Mouse (Mus musculus): Measurements from ENCODE around the gene Hif3a. TPM values are rescaled to one million over a fixed set of nuclear protein-coding genes. Genes with fewer than 3 reads are reported as not detected.

The Hif3a gene
- polyA plus RNA-seq, 1 experiment: 8.9 TPM

- no peaks in the 10 kb centered on the region for H3K36me3 ChIP-seq (ENCODE audit: control insufficient read depth, insufficient read depth, low read length)
- no peak overlapping the region for H3K4me3 ChIP-seq (ENCODE audit: control insufficient read depth, insufficient read depth, low read length)
- peaks cover 33% of the 10 kb centered on the region for H3K4me1 ChIP-seq (replicated peaks; ENCODE audit: control insufficient read depth, insufficient read depth, low read length)
- H3K27me3 ChIP-seq (ENCODE audit: control insufficient read depth, insufficient read depth, low read length): no peaks in the 10 kb centered on the region
- TF ChIP-seq CTCF (IDR thresholded peaks at IDR 0.05; ENCODE audit: borderline replicate concordance, control insufficient read depth, extremely low read depth, insufficient read depth, low read length, poor library complexity) (no peak), POLR2A (IDR thresholded peaks at IDR 0.05; ENCODE audit: control insufficient read depth, extremely low read depth, insufficient read depth, low read length, poor library complexity) (no peak)
- H3K27ac ChIP-seq (ENCODE audit: control insufficient read depth, insufficient read depth, low read length): no peak overlapping the region
- WGBS: 19% methylated on average over 11 of the region's 11 CpGs
- DNase-seq: no peak
Measured at GRCm38 (mm10) chr7:17062845-17063244, 618 bp upstream of the Hif3a start.

DNA sequence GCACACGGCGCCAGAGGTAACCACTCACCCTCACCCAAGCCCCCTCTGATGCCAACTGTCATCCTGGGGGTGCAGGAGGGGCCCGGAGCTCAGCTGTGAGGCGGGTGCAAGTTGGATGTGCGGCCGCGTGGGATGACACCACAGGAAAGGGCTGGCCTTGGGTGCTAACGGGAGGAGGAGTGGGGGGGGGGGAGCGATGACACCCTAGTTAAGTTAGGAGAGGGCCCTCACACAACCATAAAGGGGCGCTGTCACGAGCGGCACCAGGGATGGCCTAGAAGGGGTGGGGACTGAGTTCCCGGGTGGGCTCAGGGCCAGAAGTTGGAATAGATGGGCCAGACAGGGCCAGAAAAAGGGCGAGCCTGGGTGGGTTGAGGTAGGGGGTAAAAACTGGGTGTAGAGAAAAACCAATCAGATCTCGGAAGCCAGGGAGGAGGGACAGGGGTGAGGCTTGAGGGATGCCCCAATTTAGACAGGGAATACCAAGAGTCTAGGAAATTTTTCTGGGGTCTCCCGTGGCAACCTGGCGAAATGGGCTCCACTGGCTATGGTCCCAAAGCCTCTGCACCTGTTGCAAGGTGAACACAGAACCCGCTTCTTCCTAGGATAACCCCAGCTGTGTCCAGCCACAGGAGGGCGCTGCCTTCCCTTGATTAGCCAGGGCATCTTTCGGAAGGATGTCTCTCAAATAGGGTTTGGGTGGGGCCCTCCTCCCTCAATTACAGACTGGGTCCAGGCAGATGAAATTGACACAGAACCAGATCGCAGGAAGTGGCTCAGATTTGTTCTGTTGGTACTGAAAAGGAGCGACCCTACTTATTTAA, 1.2 kb downstream of the Hif3a start:
- TF ChIP-seq CTCF (IDR thresholded peaks at IDR 0.05; ENCODE audit: borderline replicate concordance, control insufficient read depth, extremely low read depth, insufficient read depth, low read length, poor library complexity) (peak; percentile 29; the same call in 1 of the 2 replicates), POLR2A (IDR thresholded peaks at IDR 0.05; ENCODE audit: control insufficient read depth, extremely low read depth, insufficient read depth, low read length, poor library complexity) (no peak)
- no peaks in the 10 kb centered on the region for H3K27me3 ChIP-seq (ENCODE audit: control insufficient read depth, insufficient read depth, low read length)
- peaks cover 44% of the 10 kb centered on the region for H3K4me1 ChIP-seq (replicated peaks; ENCODE audit: control insufficient read depth, insufficient read depth, low read length)
- H3K4me3 ChIP-seq (ENCODE audit: control insufficient read depth, insufficient read depth, low read length): no peak overlapping the region
- H3K36me3 ChIP-seq (ENCODE audit: control insufficient read depth, insufficient read depth, low read length): no peaks in the 10 kb centered on the region
- no peak overlapping the region for H3K27ac ChIP-seq (ENCODE audit: control insufficient read depth, insufficient read depth, low read length)
- WGBS: 49% methylated on average over 22 of the region's 22 CpGs
- DNase-seq: no peak

DNA sequence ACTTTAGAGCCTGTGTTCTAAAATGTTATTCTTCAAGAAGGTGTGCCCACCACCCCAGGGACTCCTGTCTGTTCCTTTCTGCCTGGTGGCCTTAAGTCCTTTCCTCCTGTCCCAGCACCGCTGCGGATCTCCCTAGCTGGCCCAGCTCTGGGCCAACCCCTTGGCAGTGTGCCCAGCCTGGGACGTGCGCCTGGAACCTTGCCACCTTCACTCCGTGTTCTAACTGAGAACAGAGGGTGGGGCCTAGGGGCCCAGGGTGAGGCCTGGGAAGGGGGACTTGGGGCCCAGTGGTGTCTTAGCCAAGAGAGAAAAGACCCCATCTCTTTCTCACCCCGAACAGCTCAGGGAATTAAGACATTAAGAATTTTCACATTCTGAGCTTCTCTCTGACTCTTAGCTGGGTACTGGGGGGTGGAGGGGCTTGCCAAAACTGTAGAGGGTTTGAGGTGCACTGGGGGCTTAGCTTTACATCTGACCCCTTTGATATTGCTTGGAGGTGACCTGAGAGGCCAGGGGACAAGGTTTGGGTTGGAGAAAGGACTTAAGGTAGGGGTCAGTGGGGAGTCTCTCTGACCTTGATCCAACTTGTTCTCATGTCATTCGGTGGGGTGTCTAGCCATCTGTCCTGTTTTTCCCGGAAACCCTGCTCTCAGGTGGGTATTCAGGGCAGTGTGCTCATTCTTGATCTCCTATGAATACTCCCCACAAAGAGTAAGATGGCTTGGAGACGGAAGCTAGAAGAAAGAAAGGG, 2.0 kb downstream of the Hif3a start:
- WGBS: 11% methylated on average over 9 of the region's 9 CpGs
- H3K27ac ChIP-seq (ENCODE audit: control insufficient read depth, insufficient read depth, low read length): no peak overlapping the region
- peaks cover 48% of the 10 kb centered on the region for H3K4me1 ChIP-seq (replicated peaks; ENCODE audit: control insufficient read depth, insufficient read depth, low read length)

GRCm38 (mm10) chr7:17059463-17059844, 2.8 kb downstream of the Hif3a start:
- Histone ChIP-seq H3K27me3 (ENCODE audit: control insufficient read depth, insufficient read depth, low read length) (no peaks in the 10 kb centered on the region), H3K36me3 (ENCODE audit: control insufficient read depth, insufficient read depth, low read length) (no peaks in the 10 kb centered on the region), H3K27ac (ENCODE audit: control insufficient read depth, insufficient read depth, low read length) (peak overlapping the region; percentile 16; the same call in 1 of the 2 replicates), H3K4me1 (replicated peaks; ENCODE audit: control insufficient read depth, insufficient read depth, low read length) (peaks cover 48% of the 10 kb centered on the region), H3K4me3 (ENCODE audit: control insufficient read depth, insufficient read depth, low read length) (no peak overlapping the region)
- TF ChIP-seq POLR2A (IDR thresholded peaks at IDR 0.05; ENCODE audit: control insufficient read depth, extremely low read depth, insufficient read depth, low read length, poor library complexity) (no peak), CTCF (IDR thresholded peaks at IDR 0.05; ENCODE audit: borderline replicate concordance, control insufficient read depth, extremely low read depth, insufficient read depth, low read length, poor library complexity) (no peak)
- WGBS: 36% methylated on average over 3 of the region's 3 CpGs
- DNase-seq: no peak

More for the DNA sequence above, 2.0 kb downstream of the Hif3a start:
- DNase-seq: peak; percentile 13
- TF ChIP-seq CTCF (IDR thresholded peaks at IDR 0.05; ENCODE audit: borderline replicate concordance, control insufficient read depth, extremely low read depth, insufficient read depth, low read length, poor library complexity) (no peak), POLR2A (IDR thresholded peaks at IDR 0.05; ENCODE audit: control insufficient read depth, extremely low read depth, insufficient read depth, low read length, poor library complexity) (no peak)
- H3K36me3 ChIP-seq (ENCODE audit: control insufficient read depth, insufficient read depth, low read length): no peaks in the 10 kb centered on the region
- no peak overlapping the region for H3K4me3 ChIP-seq (ENCODE audit: control insufficient read depth, insufficient read depth, low read length)
- no peaks in the 10 kb centered on the region for H3K27me3 ChIP-seq (ENCODE audit: control insufficient read depth, insufficient read depth, low read length)

- Histone ChIP-seq H3K36me3 (ENCODE audit: control insufficient read depth, insufficient read depth, low read length) (no peaks in the 10 kb centered on the region), H3K27ac (ENCODE audit: control insufficient read depth, insufficient read depth, low read length) (peak overlapping the region; percentile 31; the same call in 1 of the 2 replicates), H3K27me3 (ENCODE audit: control insufficient read depth, insufficient read depth, low read length) (no peaks in the 10 kb centered on the region), H3K4me1 (replicated peaks; ENCODE audit: control insufficient read depth, insufficient read depth, low read length) (peaks cover 48% of the 10 kb centered on the region), H3K4me3 (ENCODE audit: control insufficient read depth, insufficient read depth, low read length) (no peak overlapping the region)
- no peak for DNase-seq
- 32% methylated on average over 8 of the region's 8 CpGs for WGBS
- TF ChIP-seq CTCF (IDR thresholded peaks at IDR 0.05; ENCODE audit: borderline replicate concordance, control insufficient read depth, extremely low read depth, insufficient read depth, low read length, poor library complexity) (no peak), POLR2A (IDR thresholded peaks at IDR 0.05; ENCODE audit: control insufficient read depth, extremely low read depth, insufficient read depth, low read length, poor library complexity) (no peak)
Measured at GRCm38 (mm10) chr7:17058816-17059462, 3.3 kb downstream of the Hif3a start.

GRCm38 (mm10) chr7:17058071-17058689, 4.0 kb downstream of the Hif3a start:
- peak overlapping the region; percentile 31; the same call in 1 of the 2 replicates for H3K27ac ChIP-seq (ENCODE audit: control insufficient read depth, insufficient read depth, low read length)
- H3K4me1 ChIP-seq (replicated peaks; ENCODE audit: control insufficient read depth, insufficient read depth, low read length): peaks cover 48% of the 10 kb centered on the region
- 9% methylated on average over 16 of the region's 16 CpGs for WGBS
- no peaks in the 10 kb centered on the region for H3K36me3 ChIP-seq (ENCODE audit: control insufficient read depth, insufficient read depth, low read length)
- peak; percentile 44 for DNase-seq
- no peaks in the 10 kb centered on the region for H3K27me3 ChIP-seq (ENCODE audit: control insufficient read depth, insufficient read depth, low read length)
- TF ChIP-seq POLR2A (IDR thresholded peaks at IDR 0.05; ENCODE audit: control insufficient read depth, extremely low read depth, insufficient read depth, low read length, poor library complexity) (no peak), CTCF (IDR thresholded peaks at IDR 0.05; ENCODE audit: borderline replicate concordance, control insufficient read depth, extremely low read depth, insufficient read depth, low read length, poor library complexity) (0 out of 2 replicates have a peak, but pooled peaks have one; percentile 43)
- no peak overlapping the region for H3K4me3 ChIP-seq (ENCODE audit: control insufficient read depth, insufficient read depth, low read length)
